Mouse (Mus musculus): Measurements from ENCODE around the gene Cmtm1. TPM values are rescaled to one million over a fixed set of nuclear protein-coding genes. Genes with fewer than 3 reads are reported as not detected.

Gene Cmtm1
- polyA plus RNA-seq, 1 experiment: not detected

GRCm38 (mm10) chr8:104342426-104342825, 32.5 kb upstream of the Cmtm1 start:
- no peaks in the 10 kb centered on the region for H3K9me3 ChIP-seq (ENCODE audit: control insufficient read depth, low read length)
- H3K27me3 ChIP-seq (ENCODE audit: control insufficient read depth): peaks cover 28% of the 10 kb centered on the region
- peaks cover 15% of the 10 kb centered on the region for H3K4me1 ChIP-seq (ENCODE audit: control insufficient read depth)
- no peak for TF ChIP-seq GATA1 (IDR thresholded peaks at IDR 0.05; ENCODE audit: low read length)
- TF ChIP-seq TAL1 (IDR thresholded peaks at IDR 0.05; ENCODE audit: low read length): no peak
- no peaks in the 10 kb centered on the region for H3K36me3 ChIP-seq (ENCODE audit: control insufficient read depth)
- H3K4me3 ChIP-seq (replicated peaks): no peak overlapping the region

- no peak for TF ChIP-seq GATA1 (IDR thresholded peaks at IDR 0.05; ENCODE audit: low read length)
- no peak for TF ChIP-seq TAL1 (IDR thresholded peaks at IDR 0.05; ENCODE audit: low read length)
- no peak overlapping the region for H3K4me3 ChIP-seq (replicated peaks)
- H3K9me3 ChIP-seq (ENCODE audit: control insufficient read depth, low read length): no peaks in the 10 kb centered on the region
- peaks cover 28% of the 10 kb centered on the region for H3K27me3 ChIP-seq (ENCODE audit: control insufficient read depth)
- peaks cover 15% of the 10 kb centered on the region for H3K4me1 ChIP-seq (ENCODE audit: control insufficient read depth)
- H3K36me3 ChIP-seq (ENCODE audit: control insufficient read depth): no peaks in the 10 kb centered on the region
These were observed 31.7 kb upstream of the Cmtm1 start for GRCm38 (mm10) chr8:104341678-104342077.

DNA sequence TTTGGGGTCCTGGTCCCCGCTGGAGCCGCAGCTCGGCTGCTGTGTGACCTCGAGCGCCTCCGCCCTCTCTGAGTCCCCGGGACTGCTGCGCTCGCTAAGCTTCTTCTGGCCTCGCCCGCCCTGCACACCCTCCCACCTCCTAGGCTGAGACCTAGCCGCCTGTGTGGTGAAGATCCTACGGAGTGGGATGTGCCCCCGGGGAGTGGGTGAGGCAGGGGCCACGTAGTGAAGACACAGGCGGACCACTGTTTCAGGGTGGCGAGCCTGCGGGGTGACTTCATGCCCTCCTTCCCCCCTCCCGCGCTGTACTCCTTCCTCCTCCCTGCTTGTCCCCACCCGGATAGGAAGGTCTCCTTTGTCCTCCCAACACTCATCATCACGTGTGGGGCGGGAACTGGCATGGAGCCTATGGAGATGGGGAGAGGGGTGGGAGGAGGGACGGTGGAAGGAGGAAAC, 31.2 kb upstream of the Cmtm1 start:
- H3K27me3 ChIP-seq (ENCODE audit: control insufficient read depth): peaks cover 28% of the 10 kb centered on the region
- H3K9me3 ChIP-seq (ENCODE audit: control insufficient read depth, low read length): no peaks in the 10 kb centered on the region
- peak overlapping the region; percentile 57 for H3K4me3 ChIP-seq (replicated peaks)
- TF ChIP-seq GATA1 (IDR thresholded peaks at IDR 0.05; ENCODE audit: low read length): no peak
- H3K4me1 ChIP-seq (ENCODE audit: control insufficient read depth): peaks cover 15% of the 10 kb centered on the region
- H3K36me3 ChIP-seq (ENCODE audit: control insufficient read depth): no peaks in the 10 kb centered on the region

DNA sequence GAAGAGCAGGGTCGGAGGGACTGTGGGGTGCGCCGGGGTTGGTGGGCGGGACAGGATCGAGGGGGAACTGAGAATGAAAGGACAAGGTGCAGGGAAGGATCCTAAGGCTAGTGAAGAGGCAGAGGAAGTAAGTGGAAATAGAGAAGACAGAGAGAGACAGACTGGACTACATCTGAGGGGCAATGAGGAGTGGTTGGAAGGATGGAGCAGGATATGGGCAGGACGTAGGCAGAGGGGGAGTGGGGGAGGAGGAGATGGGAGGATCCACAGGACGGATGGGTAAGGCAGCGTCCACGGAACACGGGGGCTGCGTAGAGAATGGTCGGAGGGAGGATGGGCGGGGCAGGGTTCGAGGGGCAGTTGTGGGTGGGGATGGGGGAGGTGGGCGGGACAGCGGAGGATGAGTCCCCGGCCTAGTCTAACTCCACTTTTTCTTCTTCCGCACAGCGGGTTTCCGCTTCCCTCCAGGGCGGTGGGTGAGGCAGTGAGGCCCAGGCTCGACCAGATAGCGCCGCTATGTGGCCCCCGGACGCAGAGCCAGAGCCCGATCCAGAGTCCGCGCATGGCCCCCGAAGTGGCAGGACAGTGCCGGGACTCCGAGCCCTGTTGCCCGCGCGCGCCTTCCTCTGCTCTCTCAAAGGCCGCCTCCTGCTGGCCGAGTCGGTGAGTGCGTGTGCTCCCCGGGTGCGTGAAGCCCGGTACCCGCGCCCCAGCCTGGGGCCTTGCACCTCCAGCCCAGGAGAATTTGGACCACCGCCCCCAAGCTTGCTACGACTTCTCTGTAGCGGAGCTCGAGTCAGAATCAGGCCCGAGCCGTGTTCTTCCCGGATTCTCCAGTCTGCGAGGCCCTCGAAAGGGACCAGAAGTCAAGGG, 30.5 kb upstream of the Cmtm1 start:
- Histone ChIP-seq H3K27me3 (ENCODE audit: control insufficient read depth) (peaks cover 28% of the 10 kb centered on the region), H3K36me3 (ENCODE audit: control insufficient read depth) (no peaks in the 10 kb centered on the region), H3K4me1 (ENCODE audit: control insufficient read depth) (peaks cover 15% of the 10 kb centered on the region), H3K9me3 (ENCODE audit: control insufficient read depth, low read length) (no peaks in the 10 kb centered on the region), H3K4me3 (replicated peaks) (peak overlapping the region; percentile 57)
- TF ChIP-seq TAL1 (IDR thresholded peaks at IDR 0.05; ENCODE audit: low read length): no peak
- no peak for TF ChIP-seq GATA1 (IDR thresholded peaks at IDR 0.05; ENCODE audit: low read length)

- Histone ChIP-seq H3K4me1 (ENCODE audit: control insufficient read depth) (peaks cover 15% of the 10 kb centered on the region), H3K27me3 (ENCODE audit: control insufficient read depth) (peaks cover 28% of the 10 kb centered on the region), H3K4me3 (replicated peaks) (peak overlapping the region; percentile 57), H3K9me3 (ENCODE audit: control insufficient read depth, low read length) (no peaks in the 10 kb centered on the region), H3K36me3 (ENCODE audit: control insufficient read depth) (no peaks in the 10 kb centered on the region)
- TF ChIP-seq GATA1 (IDR thresholded peaks at IDR 0.05; ENCODE audit: low read length) (no peak), TAL1 (IDR thresholded peaks at IDR 0.05; ENCODE audit: low read length) (no peak)
These were observed 30.0 kb upstream of the Cmtm1 start for GRCm38 (mm10) chr8:104339983-104340232.

GRCm38 (mm10) chr8:104339229-104339982, 29.5 kb upstream of the Cmtm1 start, which contains the start of gene Cmtm3:
Gene Cmtm3, plus strand, starts transcription at chr8:104339410.
- H3K27me3 ChIP-seq (ENCODE audit: control insufficient read depth): peaks cover 28% of the 10 kb centered on the region
- TF ChIP-seq GATA1 (IDR thresholded peaks at IDR 0.05; ENCODE audit: low read length) (no peak), TAL1 (IDR thresholded peaks at IDR 0.05; ENCODE audit: low read length) (no peak)
- no peaks in the 10 kb centered on the region for H3K9me3 ChIP-seq (ENCODE audit: control insufficient read depth, low read length)
- H3K4me3 ChIP-seq (replicated peaks): peak within 1 kb of the TSS; percentile 57
- H3K36me3 ChIP-seq (ENCODE audit: control insufficient read depth): no peaks in the 10 kb centered on the region
- H3K4me1 ChIP-seq (ENCODE audit: control insufficient read depth): peaks cover 15% of the 10 kb centered on the region

DNA sequence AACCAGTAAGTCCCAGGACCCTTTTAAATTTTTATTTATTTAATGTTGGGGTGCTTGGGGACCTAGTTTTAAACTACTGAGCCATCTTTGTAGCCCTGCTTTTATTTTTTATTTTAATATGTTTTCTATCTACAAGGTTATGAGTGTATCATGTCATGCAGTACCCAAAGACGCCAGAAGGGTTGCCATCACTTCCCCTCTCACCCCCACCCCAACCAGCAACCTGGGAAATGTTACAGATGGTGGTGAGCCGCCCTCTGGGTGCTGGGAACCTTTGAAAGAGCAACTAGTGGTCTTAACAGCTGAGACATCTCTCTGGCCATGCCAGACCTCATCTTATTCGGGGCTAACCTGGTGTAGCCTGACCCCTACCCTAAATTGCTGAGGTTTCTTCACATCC, 27.9 kb upstream of the Cmtm1 start:
- H3K27me3 ChIP-seq (ENCODE audit: control insufficient read depth): peaks cover 28% of the 10 kb centered on the region
- TF ChIP-seq GATA1 (IDR thresholded peaks at IDR 0.05; ENCODE audit: low read length): no peak
- no peak for TF ChIP-seq TAL1 (IDR thresholded peaks at IDR 0.05; ENCODE audit: low read length)
- no peaks in the 10 kb centered on the region for H3K9me3 ChIP-seq (ENCODE audit: control insufficient read depth, low read length)
- H3K36me3 ChIP-seq (ENCODE audit: control insufficient read depth): no peaks in the 10 kb centered on the region
- peaks cover 30% of the 10 kb centered on the region for H3K4me1 ChIP-seq (ENCODE audit: control insufficient read depth)
- no peak overlapping the region for H3K4me3 ChIP-seq (replicated peaks)

DNA sequence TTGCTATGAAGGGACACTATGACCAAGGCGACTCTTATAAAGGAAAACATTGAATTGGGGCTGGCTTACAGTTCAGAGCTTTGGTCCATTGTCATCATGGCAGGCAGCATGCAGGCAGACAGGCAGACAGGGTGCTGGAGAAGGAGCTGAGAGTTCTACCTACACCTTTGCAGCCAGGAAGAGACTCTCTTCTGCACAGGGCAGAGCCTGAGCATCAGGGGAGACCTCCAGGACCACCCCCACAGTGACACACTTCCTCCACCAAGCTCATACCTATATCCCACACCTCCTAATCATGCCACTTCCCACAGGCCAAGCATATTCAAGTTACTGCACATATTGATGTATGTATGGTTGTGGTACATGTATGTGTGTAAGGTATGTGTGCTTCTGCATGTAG, 26.9 kb upstream of the Cmtm1 start:
- no peak overlapping the region for H3K4me3 ChIP-seq (replicated peaks)
- H3K4me1 ChIP-seq (ENCODE audit: control insufficient read depth): peaks cover 32% of the 10 kb centered on the region
- peaks cover 24% of the 10 kb centered on the region for H3K27me3 ChIP-seq (ENCODE audit: control insufficient read depth)
- TF ChIP-seq TAL1 (IDR thresholded peaks at IDR 0.05; ENCODE audit: low read length) (no peak), GATA1 (IDR thresholded peaks at IDR 0.05; ENCODE audit: low read length) (no peak)
- no peaks in the 10 kb centered on the region for H3K36me3 ChIP-seq (ENCODE audit: control insufficient read depth)
- H3K9me3 ChIP-seq (ENCODE audit: control insufficient read depth, low read length): no peaks in the 10 kb centered on the region

GRCm38 (mm10) chr8:104334196-104334595, 24.3 kb upstream of the Cmtm1 start:
- TF ChIP-seq TAL1 (IDR thresholded peaks at IDR 0.05; ENCODE audit: low read length) (no peak), GATA1 (IDR thresholded peaks at IDR 0.05; ENCODE audit: low read length) (no peak)

More at GRCm38 (mm10) chr8:104334196-104334595, 24.3 kb upstream of the Cmtm1 start:
- H3K4me1 ChIP-seq (ENCODE audit: control insufficient read depth): peaks cover 18% of the 10 kb centered on the region
- H3K27me3 ChIP-seq (ENCODE audit: control insufficient read depth): peaks cover under 1% of the 10 kb centered on the region; the same call in 1 of the 2 replicates
- no peaks in the 10 kb centered on the region for H3K36me3 ChIP-seq (ENCODE audit: control insufficient read depth)
- no peak overlapping the region for H3K4me3 ChIP-seq (replicated peaks)
- H3K9me3 ChIP-seq (ENCODE audit: control insufficient read depth, low read length): no peaks in the 10 kb centered on the region

All from erythroblast, embryonic 14.5 days (primary cell).